Mouse (Mus musculus): ENCODE data around the gene Rarg.
"Not testable (repeated sequence)": the region's sequence is repeated elsewhere in the genome, so short reads cannot be mapped to it uniquely, and the experiment has no call there.

The Rarg gene

GRCm38 (mm10) chr15:102235371-102236027 lies 21.8 kb downstream of the Rarg start:
- no peak for DNase-seq

GRCm38 (mm10) chr15:102233896-102234295 lies 23.4 kb downstream of the Rarg start:
- DNase-seq = peak in 1 of 2 experiments; percentile 47

- DNase-seq = no peak
Observed at GRCm38 (mm10) chr15:102232764-102233163, 24.6 kb downstream of the Rarg start.

GRCm38 (mm10) chr15:102231748-102232147 lies 25.6 kb downstream of the Rarg start, which contains the start of gene Itgb7:
Itgb7 (minus strand) TSS chr15:102231944.
- peak; percentile 74 to 82 for DNase-seq

GRCm38 (mm10) chr15:102230408-102231321 lies 26.7 kb downstream of the Rarg start:
- DNase-seq = no peak

- DNase-seq = not testable (repeated sequence)
Observed at GRCm38 (mm10) chr15:102225619-102226018, 31.7 kb downstream of the Rarg start.

- peak; percentile 65 to 80 for DNase-seq
Observed at GRCm38 (mm10) chr15:102224992-102225617, 32.2 kb downstream of the Rarg start.

- peak; percentile 83 to 84 for DNase-seq
Observed at GRCm38 (mm10) chr15:102224186-102224991, 32.9 kb downstream of the Rarg start.

GRCm38 (mm10) chr15:102222386-102222785 lies 34.9 kb downstream of the Rarg start:
- DNase-seq = no peak

- DNase-seq = no peak
Observed at GRCm38 (mm10) chr15:102217325-102217724, 40.0 kb downstream of the Rarg start.

GRCm38 (mm10) chr15:102216459-102217228 lies 40.7 kb downstream of the Rarg start:
- no peak for DNase-seq

GRCm38 (mm10) chr15:102215624-102216023 lies 41.7 kb downstream of the Rarg start:
- no peak for DNase-seq

- DNase-seq = no peak
Observed at GRCm38 (mm10) chr15:102214132-102214531, 43.2 kb downstream of the Rarg start.

- no peak for DNase-seq
Observed at GRCm38 (mm10) chr15:102211895-102212294, 45.4 kb downstream of the Rarg start.

GRCm38 (mm10) chr15:102210816-102211215 lies 46.5 kb downstream of the Rarg start:
- DNase-seq = no peak

- DNase-seq = no peak
Observed at GRCm38 (mm10) chr15:102209114-102209513, 48.2 kb downstream of the Rarg start.

GRCm38 (mm10) chr15:102208092-102208561 lies 49.2 kb downstream of the Rarg start:
- DNase-seq = no peak

- DNase-seq = no peak
Observed at GRCm38 (mm10) chr15:102207351-102207750, 50.0 kb downstream of the Rarg start.

- no peak for DNase-seq
Observed at GRCm38 (mm10) chr15:102205779-102206178, 51.5 kb downstream of the Rarg start.

GRCm38 (mm10) chr15:102204674-102205505 lies 52.4 kb downstream of the Rarg start, which contains the start of gene Csad:
Csad (minus strand) TSS chr15:102204724.
- no peak for DNase-seq

Data from thymus, adult 18-20 months (tissue).